Mouse (Mus musculus): Measurements from ENCODE around the gene Urm1.
"Not testable (repeated sequence)": the region's sequence is repeated elsewhere in the genome, so short reads cannot be mapped to it uniquely, and the experiment has no call there.

Gene Urm1

DNA sequence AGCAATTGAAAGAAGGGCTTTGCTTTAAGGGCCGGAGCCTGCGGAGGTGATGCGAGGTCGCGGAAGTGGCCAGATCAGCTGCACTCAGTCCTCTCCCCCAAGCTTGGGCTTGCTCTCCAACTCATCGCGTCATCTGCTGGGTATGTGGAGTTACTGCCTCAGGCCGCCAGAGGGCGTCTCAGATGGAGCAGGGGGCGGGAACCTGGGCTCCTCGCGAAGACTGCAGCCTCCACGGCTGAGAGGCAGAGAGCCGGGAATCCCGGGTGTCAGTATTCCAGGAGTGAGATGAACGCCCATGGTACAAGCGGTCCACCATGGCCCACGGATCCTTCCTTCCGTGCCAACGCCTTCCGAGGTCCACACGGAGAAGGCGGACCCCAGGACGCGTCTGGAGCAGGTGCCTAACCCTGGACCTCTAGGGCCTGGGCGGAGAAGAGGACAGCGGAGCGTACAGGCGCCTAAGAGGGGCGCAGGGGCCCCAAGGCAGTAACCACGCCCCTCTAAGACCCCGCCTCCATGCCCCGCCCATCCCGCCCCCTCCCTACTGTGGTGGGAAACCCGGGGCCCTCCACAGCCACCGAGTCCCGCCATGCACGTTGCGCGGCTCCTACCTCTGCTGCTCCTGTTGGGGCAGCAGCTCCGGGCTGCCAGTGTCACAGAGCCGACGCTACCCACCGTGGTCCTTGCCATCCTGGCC is 49.2 kb downstream of the Urm1 start, which contains the start of gene Cercam:
Cercam (plus strand) TSS at position 216 of the 697 bp plus-strand sequence.
- peak; percentile 63 to 73 for DNase-seq

DNA sequence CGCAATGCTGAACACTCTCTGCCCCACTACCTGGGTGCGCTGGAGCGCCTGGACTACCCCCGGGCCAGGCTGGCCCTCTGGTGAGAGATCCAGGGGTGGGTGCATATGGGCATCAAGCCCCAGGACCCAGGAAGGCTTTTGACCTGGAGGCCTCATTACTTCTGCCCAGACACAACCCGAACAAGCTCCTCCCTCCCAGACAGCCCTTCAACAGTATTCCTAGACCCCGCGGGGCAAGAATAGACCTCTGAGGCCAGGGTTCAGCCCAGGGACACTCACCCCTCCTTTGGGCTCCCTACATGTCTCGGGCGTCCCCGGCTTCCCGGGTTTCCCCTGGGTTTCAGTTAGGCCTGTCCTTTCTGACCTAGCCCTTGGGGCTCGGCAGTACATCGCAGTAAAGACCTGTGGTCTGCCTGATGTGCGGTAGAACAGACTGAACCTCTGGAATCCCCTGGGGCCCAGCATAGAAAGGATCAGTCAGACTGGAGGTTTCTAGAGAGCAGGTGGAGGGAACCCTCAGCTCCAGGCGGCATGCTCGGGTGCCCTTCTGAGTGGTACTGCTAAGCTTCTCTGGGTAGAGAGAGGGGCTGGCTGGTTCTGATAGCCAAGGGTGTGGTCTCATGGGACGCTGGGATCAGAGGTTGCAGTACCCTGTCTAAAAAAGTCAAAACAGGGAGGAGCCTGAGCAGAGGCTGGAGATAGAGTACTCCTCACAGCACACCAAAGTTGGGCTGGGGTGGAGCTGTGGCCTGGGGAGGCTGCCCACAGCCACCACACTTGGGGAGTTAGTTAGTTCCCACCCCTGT is 50.0 kb downstream of the Urm1 start:
- DNase-seq: peak in 1 of 2 experiments; percentile 14

DNA sequence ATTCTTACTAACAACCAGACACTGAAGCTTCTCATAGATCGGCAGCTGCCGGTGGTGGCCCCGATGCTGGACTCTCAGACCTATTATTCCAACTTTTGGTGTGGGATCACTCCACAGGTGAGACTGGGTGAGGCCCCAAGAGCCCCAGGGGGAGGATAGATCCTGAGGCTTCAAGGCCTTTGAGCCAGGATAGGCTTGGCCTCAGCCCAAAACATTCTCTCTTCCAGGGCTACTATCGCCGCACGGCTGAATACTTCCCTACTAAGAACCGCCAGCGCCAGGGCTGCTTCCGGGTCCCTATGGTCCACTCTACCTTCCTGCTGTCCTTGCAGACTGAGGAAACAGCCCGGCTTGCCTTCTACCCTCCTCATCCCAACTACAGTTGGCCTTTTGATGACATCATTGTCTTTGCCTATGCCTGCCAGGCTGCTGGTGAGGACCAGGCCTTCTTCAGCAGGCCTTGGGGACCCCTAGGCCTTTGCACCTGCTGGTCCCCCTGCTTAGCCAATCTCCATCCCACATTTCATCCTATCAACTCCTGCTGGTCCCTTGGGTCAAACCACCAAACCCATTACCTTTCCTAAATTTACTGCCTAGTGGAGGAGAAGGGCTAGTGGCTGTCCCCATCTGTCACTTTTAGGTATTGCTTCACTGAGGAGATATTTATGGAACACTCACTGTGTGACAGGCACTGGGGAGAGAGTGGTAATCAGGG is 52.9 kb downstream of the Urm1 start:
- no peak for DNase-seq

DNA sequence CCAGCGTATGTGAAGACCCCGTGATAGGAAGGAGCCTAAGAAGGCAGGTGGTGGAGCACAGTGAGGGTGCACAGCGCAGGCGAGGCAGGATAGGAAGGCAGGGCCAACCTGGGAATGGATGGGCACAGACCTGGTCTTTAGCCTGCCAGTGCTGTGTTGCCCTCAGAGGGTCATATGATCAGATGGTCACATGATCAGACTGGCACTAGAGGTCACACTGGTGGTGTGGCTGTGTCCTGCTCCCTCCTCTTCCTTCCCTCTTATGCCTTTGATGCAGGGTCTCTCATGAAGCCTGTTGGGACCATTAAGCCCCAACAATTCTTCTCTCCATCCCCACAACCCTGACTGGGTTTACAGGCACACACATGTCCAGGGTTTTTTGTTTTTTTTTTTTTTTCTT is 53.9 kb downstream of the Urm1 start:
- DNase-seq: no peak

DNA sequence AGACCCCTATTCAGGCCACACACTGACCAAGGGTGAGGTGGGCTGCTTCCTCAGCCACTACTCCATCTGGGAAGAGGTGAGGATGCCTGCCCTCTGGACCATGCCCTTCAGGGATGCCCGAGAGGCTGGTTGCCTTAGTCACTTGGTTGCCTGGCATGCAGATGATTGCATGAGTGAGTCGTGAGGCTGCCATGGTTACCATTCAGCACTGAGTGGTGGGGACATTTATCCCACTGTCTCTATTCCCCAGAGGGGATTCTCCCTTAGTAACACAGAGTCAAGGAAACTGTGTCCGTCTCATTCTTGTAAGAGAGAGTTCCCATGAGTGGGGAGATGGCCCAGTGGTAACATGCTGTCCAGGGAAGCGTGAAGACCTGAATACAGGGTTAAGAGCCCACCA is 58.2 kb downstream of the Urm1 start:
- DNase-seq: no peak

DNA sequence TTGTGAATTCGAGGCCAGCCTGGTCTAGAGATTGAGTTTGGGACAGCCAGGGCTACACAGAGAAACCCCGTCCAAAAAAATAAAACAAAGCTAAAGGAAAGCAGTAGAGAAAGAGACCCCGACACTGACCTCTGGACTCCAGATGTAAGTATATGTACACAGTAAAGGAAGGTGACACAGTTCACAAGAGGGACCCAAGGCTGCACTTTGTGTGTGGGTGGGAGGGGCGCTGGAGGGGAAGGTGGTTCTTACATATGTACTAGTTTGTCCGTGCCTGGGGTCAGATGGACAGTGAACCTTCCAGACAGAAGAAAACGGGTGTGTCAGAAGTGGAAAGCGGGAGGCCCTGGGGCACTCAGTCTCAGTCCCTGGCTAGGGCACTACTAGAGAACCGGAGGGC is 59.3 kb downstream of the Urm1 start:
- DNase-seq: no peak

DNA sequence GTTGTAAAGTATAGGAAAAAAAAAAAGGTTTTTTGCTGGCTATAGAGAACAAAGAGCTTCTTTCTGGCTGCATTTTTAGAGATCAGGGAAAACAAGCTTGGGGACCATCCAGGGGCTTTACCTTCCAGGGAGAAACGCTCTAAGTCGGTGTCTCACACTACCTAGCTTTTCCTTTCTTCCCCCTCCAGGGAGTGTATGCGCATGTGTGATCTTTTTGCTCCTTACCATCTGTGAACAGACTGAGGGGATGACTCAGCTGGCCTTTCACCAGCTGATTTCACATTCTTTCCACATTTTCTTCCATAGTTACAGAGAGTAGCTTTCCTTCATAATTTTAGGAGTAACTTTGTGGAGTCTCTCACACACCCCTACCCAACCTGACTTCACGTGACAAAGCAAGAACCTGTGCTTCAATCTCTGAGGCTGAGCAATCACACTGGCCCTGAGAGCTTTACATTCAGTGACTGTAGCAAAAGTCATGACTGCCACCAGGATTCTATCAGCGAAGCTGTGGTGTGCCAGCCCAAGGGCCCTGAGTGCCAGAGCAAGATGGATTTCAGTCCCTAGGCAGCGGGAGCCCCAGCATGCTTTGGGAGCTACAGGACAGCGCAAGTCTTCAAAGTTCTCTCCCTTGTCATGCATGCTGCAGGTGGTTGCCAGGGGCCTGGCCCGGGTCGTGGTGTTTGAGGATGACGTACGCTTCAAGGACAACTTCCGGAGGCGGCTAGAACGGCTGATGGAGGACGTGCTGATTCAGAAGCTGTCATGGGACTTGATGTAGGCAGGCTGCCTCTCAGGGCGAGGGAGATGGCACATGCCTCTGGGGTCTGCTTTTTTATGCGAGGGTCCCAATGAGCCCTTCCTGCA is 60.3 kb downstream of the Urm1 start:
- DNase-seq: no peak

DNA sequence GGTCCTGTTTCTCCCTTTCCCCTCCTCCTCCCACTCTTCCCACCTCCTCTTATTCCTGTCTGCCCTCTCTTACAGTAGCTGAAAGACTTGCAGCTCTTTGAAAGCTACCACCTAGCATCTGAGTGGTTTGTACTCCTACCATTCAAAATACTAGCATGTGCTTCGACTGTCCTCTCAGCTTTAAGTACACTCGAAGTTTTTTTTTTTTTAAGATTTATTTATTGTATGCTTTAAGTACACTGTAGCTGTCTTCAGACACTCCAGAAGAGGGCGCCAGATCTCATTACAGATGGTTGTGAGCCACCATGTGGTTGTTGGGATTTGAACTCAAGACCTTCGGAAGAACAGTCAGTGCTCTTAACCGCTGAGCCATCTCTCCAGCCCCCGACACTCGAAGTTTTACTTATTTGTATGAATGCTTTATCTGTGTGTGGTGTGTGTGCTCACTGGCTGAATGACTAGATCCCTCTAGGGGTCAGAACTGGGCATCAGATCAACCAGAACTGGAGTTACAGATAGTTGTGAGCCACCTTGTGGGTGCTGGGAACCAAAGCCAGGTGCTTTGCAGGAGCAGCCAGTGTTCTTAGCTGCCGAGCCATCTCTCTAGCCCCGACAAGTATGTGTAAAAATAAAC is 66.9 kb downstream of the Urm1 start:
- not testable (repeated sequence) for DNase-seq

DNA sequence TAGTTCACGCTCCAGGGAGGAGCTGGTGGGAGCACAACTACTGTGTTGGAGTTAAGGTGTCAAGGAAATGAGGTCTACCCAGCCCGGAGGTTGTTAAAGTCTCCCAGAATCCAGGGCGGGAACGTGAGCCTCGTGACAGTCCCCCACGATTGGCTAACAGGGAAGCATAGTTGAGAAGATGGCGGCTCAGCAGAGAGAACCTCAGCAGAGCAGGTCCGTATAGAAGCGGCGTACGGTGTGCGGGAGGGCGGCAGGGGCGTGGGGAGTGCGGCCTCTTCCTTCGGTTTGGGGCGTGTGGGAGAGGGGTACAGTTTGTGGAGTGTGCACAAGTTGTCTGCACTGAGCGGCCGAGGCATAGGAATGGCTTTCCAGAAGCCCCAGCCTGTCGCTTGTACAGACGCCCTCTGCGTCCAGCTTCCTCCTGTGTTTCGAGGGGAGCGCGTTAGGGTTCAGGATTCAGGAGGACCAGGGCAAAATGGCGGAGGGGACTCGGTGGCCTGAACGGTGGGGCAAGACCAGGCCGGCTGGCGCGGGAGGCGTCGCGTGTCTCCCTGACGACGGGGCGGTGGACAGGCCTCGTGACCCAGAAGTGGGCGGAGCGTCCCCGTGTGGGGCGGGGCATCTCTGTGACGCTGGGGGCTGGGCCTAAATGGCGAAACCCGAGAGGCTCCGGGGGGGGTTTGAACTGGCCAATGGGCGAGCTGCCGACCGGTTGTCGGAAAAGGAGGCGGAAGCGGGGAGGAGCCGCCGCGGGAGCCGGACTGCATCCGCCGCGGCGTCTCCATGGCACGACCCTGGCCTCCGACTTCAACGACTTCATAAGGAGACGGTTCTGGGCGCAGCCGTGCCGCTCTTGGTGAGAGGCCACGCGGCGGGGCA is 69.4 kb downstream of the Urm1 start, which contains the start of gene Odf2:
Odf2 (plus strand) TSS at position 156 of the 879 bp plus-strand sequence.
- peak; percentile 100 for DNase-seq

DNA sequence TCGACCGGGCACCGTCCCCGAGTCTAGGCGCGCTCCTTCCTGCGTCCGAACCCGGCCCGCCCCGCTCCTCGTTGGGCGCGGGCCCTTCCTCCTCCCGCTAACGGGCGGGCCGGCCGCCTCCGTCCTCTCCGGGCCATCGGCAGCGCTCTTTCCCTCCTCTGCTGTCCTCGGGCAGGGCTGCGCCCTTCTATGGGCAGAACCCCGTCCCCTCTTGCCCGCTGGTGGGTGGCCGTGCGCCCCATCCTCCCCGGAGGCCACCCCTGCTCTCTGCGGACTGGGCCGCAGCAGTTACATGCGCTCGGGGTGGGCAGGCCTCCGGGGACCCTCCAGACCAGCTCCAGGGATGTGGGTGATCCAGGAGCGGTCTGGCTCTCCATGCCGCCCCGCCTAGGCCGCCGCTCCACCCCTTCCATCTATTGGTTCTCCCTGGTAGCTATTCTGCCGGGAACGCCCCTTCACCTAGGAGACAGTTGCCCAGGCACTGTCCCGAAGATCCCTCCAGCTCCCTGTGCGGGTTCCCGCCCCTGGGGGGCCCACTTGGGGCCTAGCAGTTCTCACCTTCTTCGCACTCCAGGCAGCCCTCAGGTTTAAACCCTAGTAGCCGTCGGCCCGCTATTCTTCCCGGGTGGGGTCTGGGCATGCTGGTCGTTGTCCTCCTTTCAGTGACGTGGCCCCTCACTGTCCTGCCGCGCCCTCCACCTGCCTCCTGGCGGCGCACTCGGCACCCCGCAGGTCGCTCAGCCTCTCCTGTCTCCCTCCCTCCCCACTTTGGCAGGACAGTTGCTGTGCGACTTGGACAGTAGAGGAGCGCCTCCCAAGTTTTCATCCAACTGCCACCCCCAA is 70.3 kb downstream of the Urm1 start:
- peak; percentile 36 to 43 for DNase-seq

DNA sequence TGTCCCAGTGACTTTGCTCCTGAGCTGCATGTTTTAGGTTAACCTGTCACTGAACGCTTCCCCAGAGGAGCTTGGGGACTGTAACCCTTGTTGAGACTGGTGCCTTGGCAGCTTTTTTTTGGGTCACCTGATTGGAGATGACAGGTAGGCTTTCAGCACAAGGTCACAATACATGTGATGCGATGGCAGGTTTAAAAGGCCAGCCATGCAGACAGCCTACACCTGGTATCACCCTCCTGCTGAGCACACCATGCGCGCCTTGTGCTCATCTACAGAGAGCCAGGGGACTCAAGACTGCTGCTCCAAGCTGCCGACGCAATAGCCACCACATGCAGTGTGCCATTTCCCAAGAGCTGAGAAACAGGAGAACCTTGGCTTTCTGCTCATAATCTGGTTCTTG is 71.9 kb downstream of the Urm1 start:
- no peak for DNase-seq
